Mouse (Mus musculus) left cerebral cortex, adult 2 months (tissue): ENCODE measurements around the gene Gm15097. TPM values are rescaled to one million over a fixed set of nuclear protein-coding genes. Genes with fewer than 3 reads are reported as not detected.
"Not testable (repeated sequence)": the region's sequence is repeated elsewhere in the genome, so short reads cannot be mapped to it uniquely, and the experiment has no call there.

Experiments used
- DNase-seq, 2 experiments: peaks; one replicate each; pipeline ENCODE4 v3.0.0; 2021 to 2022; ENCODE audit warnings: low spot score in 2 of 2, mixed read lengths in 1 of 2; ENCODE audit errors: extremely low spot score in 1 of 2
- H3K27ac ChIP-seq: fragments of 200-600 bp; 2 replicates; pipeline ENCODE4 v1.8.1; 2022
- H3K4me3 ChIP-seq: fragments of 200-600 bp; 2 replicates; pipeline ENCODE4 v1.8.1; 2022
- CTCF ChIP-seq: fragments of 200-600 bp; IDR thresholded peaks from 2 replicates; pipeline ENCODE4 v1.8.1; 2022; ENCODE audit warnings: antibody characterized with exemption, mild to moderate bottlenecking, moderate library complexity
- intact Hi-C: fragments of 180-260 bp; cut with DNase I; formaldehyde crosslinking; loops from one replicate; pipeline ENCODE4 v1.15.1; 2025
- long read RNA-seq, 2 experiments: library from polyadenylated mRNA; stranded (forward); transcript quantifications; one replicate each; pipeline ENCODE4 v2.0.0; 2021; ENCODE audit warnings: borderline mapping rate in 2 of 2
- total RNA-seq, 2 experiments: library from RNA; stranded (reverse); gene quantifications; 2 replicates each; pipeline ENCODE4 v1.2.3; 2021

The Gm15097 gene
- total RNA-seq = not detected
- long read RNA-seq, experiment 1 = 0 reads
- long read RNA-seq, experiment 2 = 0 reads

DNA sequence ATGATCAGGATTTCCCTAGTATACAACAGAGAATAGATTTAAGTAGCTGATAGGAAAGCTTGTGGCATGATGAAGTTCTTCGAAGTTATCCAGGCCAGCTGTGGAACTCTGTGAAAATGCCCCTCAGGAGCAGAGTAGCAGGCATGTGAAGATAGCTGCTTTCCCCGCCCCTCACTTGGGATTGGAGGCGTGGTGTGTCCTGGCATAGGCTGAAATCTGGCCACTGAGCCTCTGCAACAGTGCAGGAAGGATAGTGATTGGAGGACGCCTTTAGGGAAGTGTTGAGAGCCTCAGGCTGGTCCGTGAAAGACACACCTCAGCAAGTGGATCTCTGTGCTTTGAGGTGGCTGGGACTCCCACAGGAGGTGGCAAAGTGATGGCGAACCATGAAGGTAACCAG, at the start of gene Gm15097:
TSS of gene Gm15097 (plus strand) at position 301 of the 400 bp plus-strand sequence.
- DNase-seq, intact Hi-C loops, H3K4me3 ChIP-seq, H3K27ac ChIP-seq: not testable (repeated sequence)

GRCm38 (mm10) chrX:149762853-149763252, 21.4 kb upstream of the Gm15097 start:
- peak; percentile 52 for TF ChIP-seq CTCF
- H3K27ac ChIP-seq, H3K4me3 ChIP-seq, intact Hi-C loops: not testable (repeated sequence)
- DNase-seq = peak; percentile 5 to 37

DNA sequence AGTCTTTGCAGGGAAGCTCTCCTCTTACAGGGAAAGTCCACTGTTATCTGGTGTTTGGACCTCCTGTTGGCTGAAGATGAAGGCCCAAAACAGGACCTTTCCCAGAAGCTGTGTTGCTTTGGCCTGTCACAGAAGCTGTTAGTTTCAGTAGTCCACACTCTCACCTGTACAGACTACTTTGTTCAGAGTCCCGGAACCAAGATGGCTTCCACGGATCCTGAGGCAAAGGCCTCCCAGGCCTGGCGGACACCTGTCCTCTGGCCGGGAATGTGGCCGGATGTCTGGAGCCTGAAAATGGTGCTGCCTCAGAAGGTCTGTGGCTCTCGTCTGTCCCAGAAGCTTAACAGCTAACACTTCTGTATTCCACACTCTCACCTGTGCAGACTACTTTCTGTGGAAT, 26.9 kb downstream of the Gm15097 start:
- DNase-seq, intact Hi-C loops, H3K27ac ChIP-seq, H3K4me3 ChIP-seq: not testable (repeated sequence)

Other genes starting within 250 kb of the Gm15097 start
- gene Gm10439, start 189.9 kb upstream of the Gm15097 start, total RNA-seq = not detected
- gene Gm15091, start 157.2 kb downstream of the Gm15097 start, total RNA-seq = not detected